Mouse (Mus musculus) olfactory bulb, adult 2 months (tissue): Measurements from ENCODE around the gene Abhd15. TPM values are rescaled to one million over a fixed set of nuclear protein-coding genes. Genes with fewer than 3 reads are reported as not detected.

Experiments used
- H3K27ac ChIP-seq: fragments of 200-500 bp; 2 replicates; pipeline ENCODE4 v1.5.1; 2012; ENCODE audit warnings: low read depth, low read length; ENCODE audit not compliant: insufficient read depth
- H3K4me1 ChIP-seq: fragments of 200-500 bp; 2 replicates; pipeline ENCODE4 v1.6.1; 2012; ENCODE audit warnings: low read length; ENCODE audit not compliant: control insufficient read depth, insufficient read depth
- H3K4me3 ChIP-seq: fragments of 200-500 bp; 2 replicates; pipeline ENCODE4 v1.5.1; 2012; ENCODE audit warnings: mild to moderate bottlenecking, low read depth, low read length, moderate library complexity; ENCODE audit not compliant: insufficient read depth
- CTCF ChIP-seq: fragments of 200-500 bp; IDR thresholded peaks from 2 replicates; pipeline ENCODE4 v1.5.1; 2012; ENCODE audit warnings: low read depth, mild to moderate bottlenecking, low read length, moderate library complexity; ENCODE audit not compliant: insufficient read depth
- POLR2A ChIP-seq: fragments of 200-500 bp; IDR thresholded peaks from 2 replicates; pipeline ENCODE4 v1.6.1; 2012; ENCODE audit warnings: mild to moderate bottlenecking, low read depth, low read length, moderate library complexity; ENCODE audit not compliant: insufficient read depth
- WGBS: fragments of 180-500 bp; shearing (Covaris S2); methylation state at CpG from one replicate; pipeline ENCODE4 v1.1.7; 2018; 5-methylcytosine and 5-hydroxymethylcytosine counted together
- polyA plus RNA-seq: library from polyadenylated mRNA; stranded (reverse); fragments of >200 nt; gene quantifications from 2 replicates; pipeline ENCODE4 v1.2.4, GENCODE M21; 2012; ENCODE audit warnings: low replicate concordance; ENCODE audit not compliant: missing spikeins, insufficient read depth, insufficient read length

The Abhd15 gene
- polyA plus RNA-seq, 1 experiment, result not detected

- Histone ChIP-seq H3K4me3 (no peak overlapping the region), H3K27ac (no peak overlapping the region), H3K4me1 (peaks cover 44% of the 10 kb centered on the region)
- no peak for TF ChIP-seq POLR2A
- TF ChIP-seq CTCF, result no peak
- WGBS, result 55% methylated on average over 3 of the region's 3 CpGs
Measured at GRCm38 (mm10) chr11:77483043-77483442, 31.9 kb upstream of the Abhd15 start.

DNA sequence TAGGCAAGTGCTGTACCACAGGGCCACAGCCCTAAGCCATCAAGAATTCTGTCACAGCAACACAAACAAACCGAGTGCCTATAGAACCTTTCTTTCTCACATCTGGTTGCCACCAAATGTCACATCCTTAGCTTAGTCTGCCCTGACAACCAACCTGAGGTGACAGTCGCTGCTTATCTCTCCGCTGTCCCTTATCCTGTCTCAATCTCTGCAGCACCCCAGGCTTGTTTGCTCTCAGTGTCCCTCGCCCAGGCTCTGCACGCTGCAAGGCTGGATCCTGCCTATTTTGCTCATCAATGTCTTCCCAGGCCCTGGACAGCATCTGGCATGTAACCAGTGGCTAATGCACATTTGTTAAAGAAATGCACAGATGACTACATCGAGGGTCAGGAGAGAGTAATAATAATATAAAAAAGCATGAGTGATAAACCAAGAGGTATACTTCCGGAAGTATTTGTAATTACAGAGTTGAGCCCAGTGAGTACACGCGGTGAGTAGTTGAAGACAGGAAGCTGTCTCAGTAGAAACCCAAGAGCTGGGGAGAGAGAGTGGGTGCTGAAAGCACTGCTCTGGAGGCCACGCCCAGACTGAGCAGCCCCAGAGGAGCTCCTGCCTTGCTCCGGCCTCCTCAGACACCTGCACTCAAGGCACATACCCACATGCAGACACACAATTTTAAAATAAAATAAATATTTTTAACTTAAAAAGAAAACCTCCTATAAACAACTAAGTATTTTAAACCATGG is 31.2 kb upstream of the Abhd15 start:
- Histone ChIP-seq H3K4me1 (peaks cover 50% of the 10 kb centered on the region), H3K27ac (no peak overlapping the region), H3K4me3 (no peak overlapping the region)
- WGBS, result 54% methylated on average over 11 of the region's 11 CpGs
- no peak for TF ChIP-seq CTCF

- Histone ChIP-seq H3K4me3 (no peak overlapping the region), H3K4me1 (peaks cover 57% of the 10 kb centered on the region), H3K27ac (no peak overlapping the region)
- TF ChIP-seq CTCF, result no peak
- no peak for TF ChIP-seq POLR2A
- WGBS, result 41% methylated on average over 6 of the region's 6 CpGs
Measured at GRCm38 (mm10) chr11:77485229-77485628, 29.7 kb upstream of the Abhd15 start.

- WGBS, result 15% methylated on average over 5 of the region's 5 CpGs
- peak overlapping the region; percentile 4; the same call in 1 of the 2 replicates for H3K4me3 ChIP-seq
Measured at GRCm38 (mm10) chr11:77486798-77487197, 28.1 kb upstream of the Abhd15 start.

GRCm38 (mm10) chr11:77488771-77489581 is 25.9 kb upstream of the Abhd15 start:
- Histone ChIP-seq H3K4me1 (peaks cover 57% of the 10 kb centered on the region), H3K4me3 (peak overlapping the region; percentile 80), H3K27ac (peak overlapping the region; percentile 40)
- TF ChIP-seq CTCF (no peak), POLR2A (no peak)
- WGBS, result 3% methylated on average over 55 of the region's 55 CpGs

More at GRCm38 (mm10) chr11:77486798-77487197, 28.1 kb upstream of the Abhd15 start:
- Histone ChIP-seq H3K4me1 (peaks cover 68% of the 10 kb centered on the region), H3K27ac (0 out of 2 replicates have a peak overlapping the region, but pooled peaks have one; percentile 36)
- TF ChIP-seq CTCF (peak; percentile 36; the same call in 1 of the 2 replicates), POLR2A (no peak)

GRCm38 (mm10) chr11:77489591-77490235 is 25.2 kb upstream of the Abhd15 start, which contains the start of gene Ankrd13b:
Gene Ankrd13b, minus strand, starts transcription at chr11:77489678.
- H3K27ac ChIP-seq, result peak within 1 kb of the TSS; percentile 74
- peak within 1 kb of the TSS; percentile 80 for H3K4me3 ChIP-seq
- peaks cover 57% of the 10 kb centered on the region for H3K4me1 ChIP-seq
- TF ChIP-seq CTCF, result no peak
- TF ChIP-seq POLR2A, result peak; percentile 51; the same call in 1 of the 2 replicates
- WGBS, result 7% methylated on average over 86 of the region's 87 CpGs

DNA sequence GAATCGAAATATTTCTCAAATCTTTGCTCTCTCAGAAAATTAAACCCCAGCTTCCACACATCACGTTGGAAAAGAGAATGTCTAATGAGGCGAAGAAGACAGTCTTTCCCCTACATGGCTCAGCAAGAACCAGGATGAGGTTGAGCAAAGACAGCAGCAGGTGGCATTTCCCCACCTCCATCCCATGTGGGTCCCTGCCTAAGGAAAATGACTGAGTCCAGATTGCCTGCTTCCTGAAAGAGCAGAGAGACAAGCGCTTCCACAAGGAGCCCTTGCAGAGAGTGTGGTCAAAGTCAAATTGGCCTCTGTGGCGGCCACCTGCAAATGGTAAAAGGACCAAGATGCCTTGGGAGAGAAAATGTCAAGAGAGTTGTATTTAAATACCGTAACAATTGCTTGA is 24.5 kb upstream of the Abhd15 start:
- peaks cover 56% of the 10 kb centered on the region for H3K4me1 ChIP-seq
- H3K27ac ChIP-seq, result peak overlapping the region; percentile 74; the same call in 1 of the 2 replicates
- H3K4me3 ChIP-seq, result no peak overlapping the region
- WGBS, result 47% methylated on average over 6 of the region's 6 CpGs
- TF ChIP-seq CTCF (no peak), POLR2A (no peak)

GRCm38 (mm10) chr11:77491123-77491501 is 23.8 kb upstream of the Abhd15 start:
- Histone ChIP-seq H3K27ac (peak overlapping the region; percentile 91), H3K4me1 (peaks cover 52% of the 10 kb centered on the region), H3K4me3 (peak overlapping the region; percentile 89)
- WGBS, result 1% methylated on average over 13 of the region's 13 CpGs
- TF ChIP-seq POLR2A (no peak), CTCF (peak; percentile 96)
